Mouse (Mus musculus) lung, embryonic 14.5 days (tissue): ENCODE data around the gene Sox4. TPM values are rescaled to one million over a fixed set of nuclear protein-coding genes. Genes with fewer than 3 reads are reported as not detected.

ENCODE experiments used
- ATAC-seq: fragments of 200-750 bp; cut with Nextera tagmentation; 2 replicates; pipeline ENCODE4 v1.8.0; 2017; ENCODE audit warnings: mild to moderate bottlenecking, moderate TSS enrichment, moderate library complexity; ENCODE audit not compliant: insufficient read depth
- DNase-seq: peaks from one replicate; pipeline ENCODE4 v3.0.0-alpha.2; 2015
- H3K27ac ChIP-seq: fragments of 300-500 bp; sonication (generic); 2 replicates; pipeline ENCODE4 v1.5.1; 2014; ENCODE audit warnings: low read depth, mild to moderate bottlenecking, moderate library complexity
- H3K27me3 ChIP-seq: fragments of 300-500 bp; sonication (generic); 2 replicates; pipeline ENCODE4 v1.6.1; 2014; ENCODE audit warnings: low read length, control low read depth; ENCODE audit not compliant: insufficient read depth
- H3K36me3 ChIP-seq: fragments of 300-500 bp; sonication (generic); 2 replicates; pipeline ENCODE4 v1.6.1; 2014; ENCODE audit warnings: control low read depth; ENCODE audit not compliant: insufficient read depth
- H3K4me1 ChIP-seq: fragments of 300-500 bp; sonication (generic); 2 replicates; pipeline ENCODE4 v1.6.1; 2014; ENCODE audit warnings: antibody characterized with exemption, control low read depth; ENCODE audit not compliant: insufficient read depth
- H3K4me2 ChIP-seq: fragments of 300-500 bp; sonication (generic); 2 replicates; pipeline ENCODE4 v1.6.1; 2014; ENCODE audit warnings: mild to moderate bottlenecking
- H3K4me3 ChIP-seq: fragments of 300-500 bp; sonication (generic); 2 replicates; pipeline ENCODE4 v1.5.1; 2014; ENCODE audit warnings: low read depth, low read length
- H3K9ac ChIP-seq: fragments of 300-500 bp; sonication (generic); 2 replicates; pipeline ENCODE4 v1.6.1; 2014
- H3K9me3 ChIP-seq: fragments of 300-500 bp; sonication (generic); 2 replicates; pipeline ENCODE4 v1.6.1; 2016; ENCODE audit warnings: low read depth, low read length, control low read depth
- CTCF ChIP-seq: IDR thresholded peaks from 2 replicates; pipeline ENCODE4 v1.5.1; 2016; ENCODE audit warnings: antibody characterized with exemption, low read depth
- WGBS: fragments of 180-500 bp; shearing (Covaris S2); extraction: QIAGEN DNeasy Blood & Tissue Kit; methylation state at CpG from one replicate; pipeline ENCODE4 v1.1.7; 2014; 5-methylcytosine and 5-hydroxymethylcytosine counted together
- polyA plus RNA-seq: library from polyadenylated mRNA; unstranded; fragments of >200 nt; fragmentation: Nextera tagmentation; extraction: Ambion mirVana; gene quantifications from 2 replicates; pipeline ENCODE4 v1.2.1, GENCODE M21; 2014

The Sox4 gene
- polyA plus RNA-seq, 1 experiment from 2014 or later, result 97.5 TPM

- Histone ChIP-seq H3K9me3 (no peaks in the 10 kb centered on the region), H3K4me1 (no peaks in the 10 kb centered on the region), H3K36me3 (no peaks in the 10 kb centered on the region), H3K4me2 (peak overlapping the region; percentile 73), H3K27me3 (no peaks in the 10 kb centered on the region), H3K4me3 (peak overlapping the region; percentile 58), H3K27ac (peak overlapping the region; percentile 95; the same call in 1 of the 2 replicates), H3K9ac (peak overlapping the region; percentile 70)
- peak; percentile 87 for TF ChIP-seq CTCF
- peak; percentile 90 for DNase-seq
- ATAC-seq, result peak; percentile 67
- WGBS, result under 1% methylated on average over 31 of the region's 31 CpGs
These were observed 6.0 kb upstream of the Sox4 start for GRCm38 (mm10) chr13:28959458-28959978.

DNA sequence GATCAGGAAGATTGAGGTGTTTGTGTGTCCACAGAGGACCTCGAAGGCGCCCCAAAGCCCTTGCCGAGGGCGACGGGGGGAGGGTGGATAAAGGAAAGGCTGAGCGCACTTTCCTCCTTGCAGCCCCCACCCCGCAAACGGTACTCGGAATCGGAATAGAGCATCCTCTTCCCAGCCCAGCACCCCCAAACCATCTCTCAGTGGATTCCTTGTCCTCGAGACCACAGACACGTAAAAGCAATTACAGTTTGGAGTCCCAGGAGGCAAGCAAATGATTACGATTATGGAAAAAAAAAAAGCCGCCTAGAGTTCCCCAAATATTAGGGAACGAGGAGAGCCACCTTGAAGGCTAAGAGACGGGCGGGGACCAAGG is 5.5 kb upstream of the Sox4 start:
- Histone ChIP-seq H3K4me3 (peak overlapping the region; percentile 58), H3K27ac (peak overlapping the region; percentile 95), H3K9me3 (no peaks in the 10 kb centered on the region), H3K27me3 (no peaks in the 10 kb centered on the region), H3K36me3 (no peaks in the 10 kb centered on the region), H3K9ac (peak overlapping the region; percentile 70), H3K4me1 (no peaks in the 10 kb centered on the region), H3K4me2 (peak overlapping the region; percentile 73)
- ATAC-seq (no peak), DNase-seq (no peak)
- WGBS, result 0% methylated on average over 17 of the region's 17 CpGs
- TF ChIP-seq CTCF, result no peak

- under 1% methylated on average over 54 of the region's 54 CpGs for WGBS
- Histone ChIP-seq H3K4me2 (peak overlapping the region; percentile 73), H3K9me3 (no peaks in the 10 kb centered on the region), H3K9ac (peak overlapping the region; percentile 70), H3K36me3 (no peaks in the 10 kb centered on the region), H3K4me1 (no peaks in the 10 kb centered on the region), H3K4me3 (peak overlapping the region; percentile 58), H3K27me3 (no peaks in the 10 kb centered on the region), H3K27ac (peak overlapping the region; percentile 95)
- ATAC-seq, result peak; percentile 65
- DNase-seq, result peak; percentile 89
- TF ChIP-seq CTCF, result no peak
These were observed 4.9 kb upstream of the Sox4 start for GRCm38 (mm10) chr13:28958211-28959067.

DNA sequence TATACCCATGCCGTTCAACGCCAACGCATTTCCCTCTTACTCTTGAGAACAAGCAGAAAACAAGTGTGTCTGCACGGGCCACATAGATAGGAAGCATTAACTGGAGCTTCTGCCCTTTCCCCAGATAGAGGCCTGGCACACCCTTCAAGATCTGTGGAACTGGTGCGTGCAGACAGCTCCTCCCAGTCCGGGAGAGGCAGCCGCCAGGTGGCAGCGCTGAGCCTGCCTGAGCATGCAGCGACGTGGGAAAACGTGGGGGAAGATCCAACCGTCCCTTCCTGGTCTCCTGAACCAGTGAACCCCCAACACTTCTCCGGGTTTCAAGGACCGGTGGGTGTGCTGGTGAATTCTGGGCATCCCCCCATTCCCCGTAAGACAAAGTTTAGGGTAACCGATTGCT is 4.3 kb upstream of the Sox4 start:
- Histone ChIP-seq H3K36me3 (no peaks in the 10 kb centered on the region), H3K27me3 (no peaks in the 10 kb centered on the region), H3K4me3 (peak overlapping the region; percentile 58), H3K9ac (peak overlapping the region; percentile 70), H3K9me3 (no peaks in the 10 kb centered on the region), H3K4me2 (peak overlapping the region; percentile 73), H3K27ac (peak overlapping the region; percentile 95), H3K4me1 (no peaks in the 10 kb centered on the region)
- DNase-seq, result peak; percentile 98
- TF ChIP-seq CTCF, result peak; percentile 99
- peak; percentile 33 for ATAC-seq
- 2% methylated on average over 16 of the region's 16 CpGs for WGBS

- peaks cover 21% of the 10 kb centered on the region for H3K36me3 ChIP-seq
- peak overlapping the region; percentile 100 for H3K9ac ChIP-seq
- H3K4me2 ChIP-seq, result peak overlapping the region; percentile 63
- H3K27ac ChIP-seq, result peak overlapping the region; percentile 100
- H3K4me1 ChIP-seq, result peaks cover 3% of the 10 kb centered on the region; the same call in 1 of the 2 replicates
- 0 out of 2 replicates have a peak, but pooled peaks have one; percentile 1 for TF ChIP-seq CTCF
- ATAC-seq (peak; percentile 53), DNase-seq (peak; percentile 84)
- H3K27me3 ChIP-seq, result no peaks in the 10 kb centered on the region
- no peaks in the 10 kb centered on the region for H3K9me3 ChIP-seq
- peak overlapping the region; percentile 87 for H3K4me3 ChIP-seq
- 0% methylated on average over 98 of the region's 98 CpGs for WGBS
These were observed 639 bp downstream of the Sox4 start for GRCm38 (mm10) chr13:28952576-28953571.

- TF ChIP-seq CTCF, result no peak
- H3K36me3 ChIP-seq, result peaks cover 24% of the 10 kb centered on the region
- H3K27ac ChIP-seq, result peak overlapping the region; percentile 100
- peak; percentile 60 for DNase-seq
- ATAC-seq, result no peak
- H3K4me3 ChIP-seq, result peak overlapping the region; percentile 87
- H3K9me3 ChIP-seq, result no peaks in the 10 kb centered on the region
- peak overlapping the region; percentile 100 for H3K9ac ChIP-seq
- peaks cover 6% of the 10 kb centered on the region; the same call in 1 of the 2 replicates for H3K4me1 ChIP-seq
- under 1% methylated on average over 92 of the region's 92 CpGs for WGBS
- no peaks in the 10 kb centered on the region for H3K27me3 ChIP-seq
- peak overlapping the region; percentile 63 for H3K4me2 ChIP-seq
These were observed 1.6 kb downstream of the Sox4 start for GRCm38 (mm10) chr13:28951691-28952575.
